Mouse (Mus musculus) cerebellum, postnatal 36 days (tissue): ENCODE measurements at regions not wholly inside any gene's neighbourhood (a gene's known extent, or its start where the extent isn't known, plus 50 kb on each side); places are given as distances from the start of the nearest gene placed in this dataset.

ENCODE experiments used
- DNase-seq, 2 experiments: peaks; one replicate each; pipeline ENCODE4 v3.0.0; 2021 to 2022; ENCODE audit warnings: mixed read lengths in 2 of 2

- no peak for DNase-seq
These were observed 77.5 kb downstream of the Nufip1 start for GRCm38 (mm10) chr14:76188105-76188645.

GRCm38 (mm10) chr14:76195324-76195723 is 84.6 kb downstream of the Nufip1 start:
- no peak for DNase-seq

- DNase-seq, result no peak
These were observed 86.7 kb downstream of the Nufip1 start for GRCm38 (mm10) chr14:76197357-76197756.

- no peak for DNase-seq
These were observed 87.7 kb downstream of the Nufip1 start for GRCm38 (mm10) chr14:76198406-76198805.

- DNase-seq, result no peak
These were observed 91.9 kb downstream of the Nufip1 start for GRCm38 (mm10) chr14:76202595-76202994.

- DNase-seq, result no peak
These were observed 92.4 kb downstream of the Nufip1 start for GRCm38 (mm10) chr14:76203135-76203534.

- DNase-seq, result no peak
These were observed 105.9 kb downstream of the Nufip1 start for GRCm38 (mm10) chr14:76216446-76217177.

- DNase-seq, result no peak
These were observed 106.4 kb downstream of the Nufip1 start for GRCm38 (mm10) chr14:76217178-76217500.

- DNase-seq, result no peak
These were observed 107.0 kb downstream of the Nufip1 start for GRCm38 (mm10) chr14:76217571-76218256.

GRCm38 (mm10) chr14:76220952-76221351 is 110.3 kb downstream of the Nufip1 start:
- DNase-seq, result no peak

- DNase-seq, result no peak
These were observed 111.1 kb downstream of the Nufip1 start for GRCm38 (mm10) chr14:76221617-76222319.

GRCm38 (mm10) chr14:76222320-76222626 is 111.6 kb downstream of the Nufip1 start:
- no peak for DNase-seq

GRCm38 (mm10) chr14:76223036-76223650 is 112.5 kb downstream of the Nufip1 start:
- no peak for DNase-seq

GRCm38 (mm10) chr14:76223903-76224302 is 113.2 kb downstream of the Nufip1 start:
- no peak for DNase-seq

- DNase-seq, result no peak
These were observed 114.8 kb downstream of the Nufip1 start for GRCm38 (mm10) chr14:76225532-76225931.

GRCm38 (mm10) chr14:76226621-76227297 is 116.1 kb downstream of the Nufip1 start:
- no peak for DNase-seq

- DNase-seq, result no peak
These were observed 118.4 kb downstream of the Nufip1 start for GRCm38 (mm10) chr14:76228968-76229555.

GRCm38 (mm10) chr14:76239856-76240493 is 129.3 kb downstream of the Nufip1 start:
- DNase-seq, result no peak

- no peak for DNase-seq
These were observed 133.1 kb downstream of the Nufip1 start for GRCm38 (mm10) chr14:76243581-76244337.

GRCm38 (mm10) chr14:76244338-76245062 is 133.8 kb downstream of the Nufip1 start:
- DNase-seq, result no peak
